Mouse (Mus musculus): ENCODE measurements around the gene Ly75.

DNA sequence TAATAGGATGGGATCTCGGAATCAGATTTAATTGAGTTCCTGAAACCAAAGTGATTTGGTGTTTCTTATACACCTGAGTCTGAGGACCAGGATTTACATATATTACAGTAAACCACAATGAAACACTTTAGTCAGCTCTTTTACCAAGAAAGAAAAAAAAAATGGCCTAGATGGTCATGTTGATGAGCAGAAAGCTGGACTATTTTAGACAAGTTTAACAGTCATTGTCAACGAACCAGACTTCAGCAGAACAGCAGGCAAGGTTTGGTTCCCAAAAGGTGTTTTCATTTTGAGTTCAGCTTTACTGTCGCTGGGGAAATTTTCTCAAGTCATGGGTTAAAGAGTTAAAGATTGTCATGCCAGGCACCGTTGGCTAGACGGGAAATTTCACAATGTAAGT, 5.8 kb downstream of the Ly75 start:
- no peak for TF ChIP-seq CTCF (IDR thresholded peaks at IDR 0.05; ENCODE audit: low read depth, low read length)
- TF ChIP-seq GATA1 (IDR thresholded peaks at IDR 0.05; ENCODE audit: borderline replicate concordance, low read length): no peak
- TF ChIP-seq GATA2 (IDR thresholded peaks at IDR 0.05; ENCODE audit: borderline replicate concordance, low read depth, low read length): no peak
